Mouse (Mus musculus) kidney, postnatal 14 days (tissue): Measurements from ENCODE around the gene Tmco4.

ENCODE experiments used
- DNase-seq: peaks from one replicate; pipeline ENCODE4 v3.0.0; 2022; ENCODE audit warnings: mixed read lengths

The Tmco4 gene

DNA sequence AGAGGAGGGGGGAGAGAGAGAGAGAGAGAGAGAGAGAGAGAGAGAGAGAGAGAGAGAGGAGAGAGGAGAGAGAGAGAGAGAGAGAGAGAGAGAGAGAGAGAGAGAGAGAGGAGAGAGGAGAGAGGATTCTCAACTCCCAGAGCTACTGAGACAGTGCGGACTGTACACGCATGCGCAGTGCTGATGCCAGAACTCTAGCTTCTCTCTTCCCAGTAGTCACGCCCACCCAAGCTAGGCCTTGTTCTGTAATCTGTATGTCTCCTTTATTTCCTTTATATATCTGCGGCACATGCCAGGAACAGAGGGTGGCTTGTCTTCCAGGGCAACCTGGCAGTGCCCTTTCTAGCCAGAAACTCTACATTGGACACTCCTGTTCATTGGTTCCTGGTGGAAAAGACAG lies 92.1 kb downstream of the Tmco4 start:
- DNase-seq, result no peak

DNA sequence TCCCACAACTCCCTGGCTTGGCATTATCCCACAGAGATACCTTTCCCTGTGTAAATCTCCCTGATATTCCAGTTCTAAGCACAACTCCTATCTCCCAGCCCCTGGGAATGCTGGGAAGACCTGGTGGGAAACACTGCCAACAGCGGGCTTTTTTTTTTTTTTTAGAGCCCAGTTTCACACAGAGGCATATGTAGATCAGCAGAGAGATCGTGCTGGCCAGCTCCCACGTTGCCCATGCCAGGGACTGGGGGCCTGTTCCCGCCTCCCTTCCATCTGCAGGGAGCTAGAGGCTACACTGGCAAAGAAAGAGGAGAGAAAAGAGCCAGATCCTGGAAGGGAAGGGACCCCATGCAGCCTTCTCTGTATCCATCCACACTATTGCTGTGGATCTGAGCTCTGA lies 95.6 kb downstream of the Tmco4 start:
- no peak for DNase-seq

DNA sequence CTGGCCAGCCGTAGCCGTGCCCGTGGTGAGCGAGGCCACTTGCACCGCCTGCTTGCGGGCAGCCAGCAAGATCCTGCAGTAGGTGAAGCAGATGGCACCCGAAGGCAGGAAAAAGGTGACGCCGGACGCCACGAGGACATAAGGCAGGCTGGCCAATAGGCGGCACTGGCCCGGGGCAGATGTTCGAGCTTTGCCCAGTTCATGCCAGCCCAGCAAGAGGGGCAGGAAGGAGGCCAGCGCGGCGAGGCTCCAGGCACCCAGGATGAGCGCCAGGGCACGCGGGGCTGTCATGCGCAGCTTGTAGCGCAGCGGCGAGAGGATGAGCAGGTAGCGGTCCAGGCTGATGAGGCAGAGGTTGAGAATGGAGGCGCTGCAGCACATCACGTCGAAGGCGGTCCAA lies 101.4 kb downstream of the Tmco4 start:
- no peak for DNase-seq

DNA sequence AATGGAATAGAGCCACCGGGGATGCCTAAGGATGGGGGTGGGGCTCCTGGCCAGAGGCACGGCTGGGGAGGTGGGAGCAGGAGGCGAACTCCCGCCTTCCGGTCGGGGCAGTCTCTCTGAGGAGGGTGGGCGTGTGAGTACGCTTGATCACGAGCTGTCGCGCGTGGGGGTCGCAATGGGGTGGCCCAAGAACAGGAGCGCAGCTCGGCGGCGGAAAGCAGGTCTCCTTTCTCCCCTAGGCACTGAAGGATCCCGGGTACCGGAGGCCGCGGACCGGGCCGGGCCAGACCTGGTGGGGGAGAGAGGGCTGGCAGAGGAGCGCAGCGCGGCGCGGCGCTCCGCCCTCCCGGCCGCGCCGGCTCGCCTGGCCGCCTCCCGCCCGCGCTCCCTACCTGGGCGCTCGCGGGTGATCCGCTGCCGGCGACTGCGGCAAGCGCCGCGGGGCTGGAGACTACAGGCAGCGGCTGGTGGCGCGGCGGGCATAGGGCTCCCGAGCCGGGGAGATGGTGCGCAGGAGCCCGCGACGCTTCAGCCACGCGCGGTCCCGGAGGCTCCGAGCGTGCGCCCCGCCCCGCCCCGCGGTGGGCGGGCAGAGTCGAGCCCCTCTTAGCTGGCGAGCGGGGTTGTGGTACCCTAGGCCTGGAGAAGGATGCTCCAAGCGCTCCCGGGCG lies 102.5 kb downstream of the Tmco4 start, which contains the start of gene Htr6:
Gene Htr6 (minus strand): TSS at position 530 of the 671 bp plus-strand sequence.
- DNase-seq, result no peak

DNA sequence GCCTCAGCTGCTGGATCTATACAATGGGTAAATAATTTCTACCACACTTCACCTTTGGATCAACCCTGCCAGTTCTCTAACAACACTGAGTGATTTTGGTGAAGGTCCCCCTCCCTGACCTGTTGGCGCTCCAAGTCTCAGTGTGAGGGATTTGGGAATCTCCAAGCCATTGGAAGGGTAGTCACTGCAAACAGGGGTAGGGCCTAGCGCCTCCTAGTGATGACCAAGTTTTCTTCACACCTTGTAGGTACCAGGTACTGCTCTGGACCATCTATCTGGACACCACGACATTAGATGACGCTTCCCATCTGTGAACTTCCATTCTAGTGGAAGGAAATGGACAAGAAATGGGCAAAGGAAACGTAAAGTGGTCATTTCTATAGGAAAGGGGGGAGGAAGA lies 103.2 kb downstream of the Tmco4 start:
- DNase-seq, result no peak

DNA sequence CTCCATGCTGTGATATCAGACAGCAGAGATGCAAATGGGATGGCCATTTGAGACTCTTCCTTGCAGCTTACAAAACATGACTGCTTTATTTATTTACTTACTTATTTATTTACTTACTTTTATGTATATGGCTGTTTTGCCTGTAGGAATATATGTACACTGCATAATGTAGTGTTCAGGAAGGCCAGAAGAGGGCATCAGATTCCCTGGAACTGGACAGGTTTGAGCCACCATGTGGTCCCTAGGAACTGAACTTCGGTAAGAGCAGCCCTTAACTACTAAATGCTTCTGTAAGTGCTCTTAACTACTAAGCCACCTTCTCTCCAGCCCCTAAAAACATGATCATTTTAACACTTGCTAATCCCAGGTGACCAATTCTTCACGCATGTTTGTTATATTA lies 105.6 kb downstream of the Tmco4 start:
- peak; percentile 52 for DNase-seq

DNA sequence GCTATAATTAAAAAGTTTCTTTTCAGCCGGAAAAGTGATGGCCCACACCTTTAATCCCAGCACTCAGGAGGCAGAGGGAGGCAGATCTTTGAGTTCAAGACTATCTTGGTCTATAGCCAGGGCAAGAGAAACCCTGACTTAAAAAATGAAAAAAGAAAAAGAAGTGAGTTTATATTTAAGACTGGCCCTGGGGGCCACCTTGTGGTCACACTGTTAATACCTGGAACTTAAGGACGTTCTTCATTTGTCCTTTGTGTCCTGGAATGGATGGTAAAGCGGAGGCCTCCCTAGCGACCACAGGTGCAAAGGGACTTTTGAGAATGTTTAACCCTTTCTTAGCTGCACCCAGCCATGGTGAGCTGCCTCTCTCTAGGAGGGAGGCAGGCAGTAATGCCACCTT lies 106.0 kb downstream of the Tmco4 start:
- peak; percentile 43 for DNase-seq

DNA sequence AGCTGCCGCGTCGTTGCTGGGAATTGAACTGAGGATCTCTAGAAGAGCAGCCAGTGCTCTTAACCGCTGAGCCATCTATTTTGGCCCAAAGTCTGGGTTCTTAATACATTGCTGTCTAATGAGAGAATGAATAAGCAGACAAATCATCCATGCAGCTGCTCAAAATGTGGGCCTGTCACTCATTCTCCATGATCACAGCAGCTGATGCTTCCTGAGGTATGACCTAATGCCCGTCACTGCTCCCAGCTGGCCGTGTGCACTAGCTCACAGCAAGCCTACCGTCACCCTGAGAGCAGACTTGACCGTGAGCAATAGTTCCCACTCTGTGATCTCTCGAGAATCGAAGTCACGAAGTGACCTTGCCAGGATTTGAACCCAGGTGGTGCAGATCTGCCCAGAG lies 106.8 kb downstream of the Tmco4 start:
- DNase-seq, result no peak

DNA sequence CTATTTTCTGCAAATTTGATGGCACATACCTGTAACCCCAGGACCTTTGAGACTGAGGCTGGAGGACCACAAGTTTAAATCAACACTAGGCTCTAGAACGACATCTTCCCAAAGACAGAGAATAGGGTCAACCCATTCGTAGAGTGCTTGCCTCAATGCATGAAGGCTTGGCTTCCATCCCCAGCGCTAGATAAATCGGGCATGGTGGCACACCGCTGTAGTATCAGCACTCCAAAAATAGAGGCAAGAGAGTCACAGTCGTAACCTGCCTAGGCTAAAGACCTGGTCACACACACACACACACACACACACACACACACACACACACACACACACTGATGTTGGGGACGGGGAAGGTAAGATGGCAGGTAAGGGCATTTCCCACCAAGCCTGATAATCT lies 107.6 kb downstream of the Tmco4 start:
- no peak for DNase-seq

DNA sequence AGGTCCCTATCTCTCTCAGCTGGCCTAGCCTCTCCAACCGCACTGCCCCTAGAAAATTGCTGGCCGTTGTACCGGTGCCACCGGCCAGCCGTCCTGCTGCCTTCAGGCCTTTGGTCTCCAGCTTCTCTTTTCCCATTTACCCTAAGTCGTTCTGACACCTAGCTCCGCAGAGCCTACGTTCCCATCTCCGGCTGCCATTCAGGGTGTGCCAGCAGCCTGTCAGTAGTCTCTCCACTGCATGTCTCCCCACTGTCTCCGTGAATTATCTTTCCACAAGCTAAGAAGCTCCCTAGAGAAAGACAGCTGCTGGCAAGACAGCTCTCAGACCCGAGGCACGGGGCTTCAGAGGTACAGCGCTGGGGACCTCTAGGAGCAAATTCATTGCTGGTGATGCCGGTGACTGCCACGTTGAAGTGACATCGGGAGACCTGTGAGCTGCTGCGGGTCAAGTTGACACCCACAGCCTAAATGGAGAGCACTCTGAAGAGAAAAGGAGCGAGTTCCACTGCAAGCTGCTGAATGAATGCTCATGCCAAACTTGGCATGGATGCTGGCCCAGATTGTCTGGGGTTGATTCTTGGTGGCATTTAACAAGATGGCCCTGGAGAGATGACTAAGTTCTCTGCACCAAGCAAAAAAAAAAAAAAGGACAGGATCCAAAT lies 108.7 kb downstream of the Tmco4 start:
- DNase-seq, result no peak

DNA sequence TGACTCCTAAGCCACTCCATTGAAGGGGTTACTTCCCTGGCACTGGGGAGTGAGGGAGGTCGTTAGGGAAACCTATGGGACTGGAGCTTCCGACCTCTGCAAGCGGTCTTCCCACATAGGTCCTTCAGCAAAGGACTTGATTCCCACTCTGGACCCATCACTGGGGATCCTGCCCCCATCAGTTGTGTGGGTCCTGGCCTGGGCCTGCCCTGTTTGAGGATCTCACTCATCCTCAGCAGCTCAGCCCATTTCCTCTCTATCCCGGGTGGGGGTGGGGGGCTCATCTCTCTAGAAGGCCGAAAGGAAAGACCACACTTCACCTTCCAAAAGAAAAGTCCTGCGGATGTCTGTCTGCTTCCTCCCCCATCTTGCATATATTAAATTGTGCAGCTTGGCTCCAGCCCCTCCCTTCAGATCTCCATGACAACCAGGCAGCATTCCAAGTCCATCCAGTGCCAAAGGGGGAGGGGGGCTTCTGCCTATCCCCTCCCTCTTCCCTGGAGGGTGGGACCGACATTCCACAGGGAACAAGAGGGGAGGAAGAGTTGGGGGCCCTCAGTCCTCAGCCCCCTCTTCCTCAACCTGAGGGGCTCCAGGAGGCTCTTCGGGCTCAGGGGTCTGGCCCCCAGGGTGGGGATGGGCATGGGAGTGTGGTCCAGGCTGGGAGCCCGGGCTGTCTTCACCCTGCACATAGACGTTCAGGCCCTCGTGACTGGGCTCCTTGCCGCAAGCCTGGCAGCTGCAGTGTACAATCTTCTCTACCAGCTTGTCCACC lies 110.3 kb downstream of the Tmco4 start:
- DNase-seq, result peak; percentile 42

DNA sequence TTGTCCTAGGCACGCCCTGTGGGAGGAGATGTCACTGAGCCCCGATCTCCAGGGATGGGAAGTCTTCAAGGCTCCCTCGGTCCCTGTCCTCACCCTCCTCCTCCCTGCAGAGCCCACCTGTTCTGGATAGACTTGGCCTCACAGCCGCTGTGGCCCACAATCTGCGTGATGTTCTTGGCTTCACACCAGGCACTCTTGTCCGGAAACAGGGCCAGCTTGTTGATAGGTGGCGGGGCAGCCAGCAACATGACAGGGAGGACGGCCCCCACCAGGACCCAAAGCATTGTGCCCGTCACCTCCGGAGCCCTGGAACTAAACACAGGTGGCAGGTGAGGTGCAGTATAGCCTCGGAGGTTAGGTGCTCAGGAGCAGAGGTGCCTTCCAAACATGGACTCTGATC lies 112.6 kb downstream of the Tmco4 start:
- DNase-seq, result no peak

DNA sequence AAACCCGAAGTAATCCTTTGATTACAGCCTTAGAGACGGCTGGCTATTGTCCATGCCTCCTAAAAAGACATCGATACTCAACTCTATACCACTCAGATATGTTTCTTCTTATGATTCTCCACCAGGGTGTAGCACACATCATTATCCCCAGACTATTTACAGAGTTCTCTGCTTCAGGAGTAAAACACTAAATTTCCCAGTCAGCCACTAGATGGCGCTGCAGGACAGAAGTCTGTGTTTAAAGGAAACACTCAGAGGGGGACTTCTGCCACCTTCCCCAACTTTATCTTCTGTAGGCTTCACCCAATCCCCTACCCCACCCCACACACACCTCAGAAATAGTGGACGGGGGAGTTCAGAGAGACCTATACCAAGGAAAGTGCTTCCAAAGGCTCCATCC lies 113.3 kb downstream of the Tmco4 start:
- peak; percentile 88 for DNase-seq

DNA sequence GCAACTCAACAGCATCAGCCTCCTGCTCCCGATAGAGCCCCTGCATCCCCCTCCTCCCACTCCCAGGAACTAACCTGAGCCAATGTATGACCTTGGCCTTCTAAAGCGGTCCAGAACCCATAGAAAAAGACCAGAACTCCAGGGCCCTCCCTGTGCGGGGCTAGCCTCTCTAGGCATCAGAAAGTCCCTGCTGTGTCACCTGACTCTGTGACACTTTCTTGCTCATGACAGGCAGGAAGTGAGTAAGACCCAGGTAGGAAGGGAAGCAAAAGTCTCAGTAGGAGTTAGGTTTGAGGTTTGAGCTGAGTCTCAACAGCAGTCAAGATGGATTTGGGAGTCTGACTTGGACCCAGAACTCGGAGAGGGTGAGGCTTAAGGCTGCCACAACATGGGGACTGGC lies 114.3 kb downstream of the Tmco4 start:
- DNase-seq, result no peak

DNA sequence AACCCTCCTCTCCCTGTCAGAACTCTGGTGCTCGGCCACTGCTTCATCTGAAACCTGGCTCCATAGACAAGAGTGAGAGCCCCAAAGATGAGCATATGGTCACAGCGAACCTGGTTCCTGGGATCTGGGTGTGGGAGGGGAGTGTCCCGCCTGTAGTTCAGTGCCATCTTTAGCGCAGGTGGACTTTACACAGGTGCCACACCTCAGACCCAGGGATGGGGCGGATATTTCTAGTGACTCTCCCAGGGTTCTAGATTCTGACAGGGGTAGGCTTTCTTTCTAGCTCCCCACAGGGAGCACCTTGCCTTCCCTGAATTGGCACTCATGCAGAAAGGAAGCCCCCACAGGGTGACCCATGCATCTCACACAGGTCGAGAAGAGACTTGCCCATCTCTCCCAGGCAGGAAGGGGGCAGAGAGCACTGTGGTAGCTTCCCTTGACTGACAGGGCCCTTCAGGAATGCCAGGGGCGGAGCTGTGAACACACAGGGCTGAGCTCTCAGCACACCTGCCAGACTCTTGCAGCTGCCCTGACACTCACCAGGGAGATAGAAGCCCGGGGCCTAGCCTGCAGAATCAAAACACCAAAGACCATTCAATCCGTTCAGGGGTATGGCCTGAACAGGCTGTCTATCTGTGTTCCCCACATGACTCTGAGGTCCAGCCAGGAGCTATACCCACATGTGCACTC lies 116.4 kb downstream of the Tmco4 start:
- peak; percentile 45 for DNase-seq

DNA sequence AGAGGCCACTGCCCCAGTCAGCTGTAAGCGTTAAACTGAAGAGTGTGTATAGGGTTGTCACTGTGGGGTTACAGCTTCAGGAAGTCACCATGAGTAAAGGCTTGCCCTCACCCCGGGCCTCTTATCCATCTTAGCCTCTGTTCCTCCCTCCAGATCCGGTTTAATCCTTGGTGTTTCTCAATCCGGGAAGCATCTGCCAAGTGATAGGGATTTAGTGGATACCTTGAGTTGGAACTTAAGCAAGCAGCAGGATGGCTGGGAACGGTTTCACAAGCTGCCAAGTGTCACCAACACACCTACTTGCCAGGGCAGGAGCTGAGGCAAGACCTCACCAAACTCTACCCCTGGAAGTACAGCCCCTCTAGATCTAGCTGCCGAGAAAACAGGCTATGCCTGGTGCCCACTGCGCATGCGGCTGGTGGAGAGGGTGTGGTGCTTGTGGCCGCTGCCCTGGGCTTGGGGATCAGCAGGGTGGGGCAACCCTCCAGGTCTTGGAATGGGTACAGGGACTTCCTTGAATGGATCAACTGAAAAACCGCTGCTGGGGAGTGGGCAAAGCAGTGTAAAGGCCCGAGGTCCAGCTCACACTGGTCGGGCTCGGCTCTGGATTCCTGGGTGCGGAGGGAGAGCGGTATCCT lies 117.7 kb downstream of the Tmco4 start:
- no peak for DNase-seq

DNA sequence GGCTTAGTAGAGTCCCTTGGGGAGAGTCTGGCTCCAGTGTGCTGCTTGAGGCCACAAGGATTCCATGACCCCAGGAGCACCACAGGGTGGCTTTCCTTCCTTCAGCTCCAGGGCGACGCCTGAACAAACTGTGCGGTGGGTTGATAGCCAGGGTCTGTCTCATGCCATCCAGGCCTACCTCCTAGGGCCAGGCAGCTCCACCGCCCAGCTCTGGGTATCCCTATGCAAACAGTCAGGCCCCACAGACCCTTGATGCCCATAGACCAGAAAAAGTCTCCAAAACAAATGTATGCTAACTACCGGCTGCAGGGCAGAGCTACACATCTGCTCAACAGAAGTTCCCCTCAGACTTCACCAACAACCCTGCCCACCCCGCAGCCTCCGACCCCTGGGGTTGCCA lies 118.4 kb downstream of the Tmco4 start:
- DNase-seq, result no peak

DNA sequence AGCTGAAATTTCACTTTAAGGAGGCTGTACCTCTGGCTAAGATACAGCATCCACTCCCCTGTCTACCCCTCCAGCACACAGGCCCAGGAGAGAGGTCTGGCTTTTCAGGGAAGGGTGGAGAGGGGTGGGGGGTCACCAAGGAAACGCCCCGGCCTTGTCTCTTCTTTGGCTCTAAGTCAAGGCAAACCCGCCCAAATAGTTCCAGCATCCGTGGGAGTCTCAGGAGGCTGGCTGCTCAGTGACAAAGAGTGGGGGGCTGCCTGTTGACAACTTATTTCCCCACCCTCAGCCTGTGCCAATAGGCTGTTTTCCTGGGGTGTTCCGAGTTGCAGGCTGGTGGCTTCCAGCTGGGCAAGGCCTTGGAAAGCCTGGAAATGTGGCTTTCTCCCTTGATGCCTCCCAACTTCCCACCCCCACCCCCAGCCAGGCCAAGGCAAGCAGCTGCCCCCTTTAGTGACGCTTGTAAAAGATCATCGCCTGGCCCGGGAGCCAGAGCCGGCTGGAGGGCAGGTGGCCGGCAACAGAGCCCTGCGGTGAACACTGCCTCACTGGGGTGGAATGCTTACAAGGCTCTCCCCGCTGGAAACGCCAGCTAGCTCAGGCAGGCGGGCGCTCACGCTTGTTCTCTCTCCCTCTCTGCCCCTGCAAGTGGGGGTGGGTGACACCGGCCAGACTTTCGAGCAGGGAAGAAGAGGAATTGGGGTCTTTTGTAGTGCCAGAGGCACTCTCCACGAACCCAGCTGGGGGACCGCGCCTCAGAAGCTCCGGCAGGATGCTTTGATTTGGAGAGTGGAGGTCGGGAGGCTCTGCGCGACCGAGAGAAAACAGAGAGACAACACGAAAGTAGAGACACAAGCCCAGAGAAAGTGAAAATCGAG lies 119.0 kb downstream of the Tmco4 start:
- peak; percentile 32 for DNase-seq

DNA sequence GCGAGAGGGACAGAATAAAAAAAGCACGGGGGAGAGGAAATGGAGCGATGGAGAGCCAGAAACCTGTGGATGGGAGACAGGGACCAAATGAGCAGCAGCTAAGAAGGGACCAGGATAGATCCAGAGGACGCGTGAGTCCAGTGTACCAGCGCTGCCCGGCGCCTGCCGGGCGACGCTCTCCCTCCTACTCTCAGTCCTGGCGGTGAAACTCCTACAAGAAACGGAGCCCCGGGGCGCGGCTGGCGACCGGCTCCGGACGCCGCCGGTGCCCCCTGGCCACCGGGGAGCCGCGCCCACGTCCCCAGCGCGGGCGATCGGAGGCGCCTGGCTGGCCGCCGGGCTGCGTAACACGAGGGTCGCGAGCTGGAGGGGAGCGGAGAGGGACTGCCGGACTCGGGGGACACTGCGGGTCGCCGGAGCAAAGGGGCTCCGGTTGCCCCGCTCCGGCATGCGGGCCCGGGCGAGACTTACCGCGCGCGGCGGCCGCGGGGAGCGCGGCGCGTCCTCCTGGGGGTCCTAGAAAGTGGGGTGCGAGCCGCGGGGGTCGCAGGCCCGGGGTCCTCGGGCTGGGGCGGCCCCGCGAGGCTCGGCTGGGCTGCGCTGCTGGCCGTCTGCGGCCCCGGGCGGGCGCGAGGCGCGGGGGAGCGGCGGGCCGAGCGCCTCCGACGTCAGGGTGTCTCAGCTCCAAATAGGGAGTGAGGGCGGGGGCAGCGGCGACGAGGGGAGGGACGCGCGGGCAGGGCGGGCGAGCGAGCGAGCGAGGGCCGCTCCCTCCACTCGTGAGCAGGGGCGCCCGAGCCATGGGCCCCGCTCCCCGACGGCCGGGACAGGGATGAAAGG lies 119.9 kb downstream of the Tmco4 start, which contains the start of gene Nbl1:
Gene Nbl1 (minus strand): TSS at position 638 of the 840 bp plus-strand sequence.
- DNase-seq, result peak; percentile 81

DNA sequence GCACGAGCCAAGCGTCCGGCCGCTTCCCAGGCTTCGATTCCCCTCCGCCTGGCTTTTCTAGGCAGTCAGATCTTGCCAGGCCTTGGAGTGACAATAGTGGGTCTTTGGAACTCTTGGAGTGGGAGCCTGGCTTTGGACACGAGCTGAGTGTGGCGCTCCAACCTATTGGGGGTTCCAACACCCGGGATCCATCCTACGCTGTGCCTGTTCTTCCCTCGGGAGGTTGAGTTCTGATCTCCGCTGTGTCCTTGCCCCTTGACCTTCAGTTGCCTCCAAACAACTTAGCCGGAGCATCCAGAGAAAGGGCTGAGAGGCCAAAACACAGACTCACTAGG lies 120.5 kb downstream of the Tmco4 start:
- DNase-seq, result no peak

DNA sequence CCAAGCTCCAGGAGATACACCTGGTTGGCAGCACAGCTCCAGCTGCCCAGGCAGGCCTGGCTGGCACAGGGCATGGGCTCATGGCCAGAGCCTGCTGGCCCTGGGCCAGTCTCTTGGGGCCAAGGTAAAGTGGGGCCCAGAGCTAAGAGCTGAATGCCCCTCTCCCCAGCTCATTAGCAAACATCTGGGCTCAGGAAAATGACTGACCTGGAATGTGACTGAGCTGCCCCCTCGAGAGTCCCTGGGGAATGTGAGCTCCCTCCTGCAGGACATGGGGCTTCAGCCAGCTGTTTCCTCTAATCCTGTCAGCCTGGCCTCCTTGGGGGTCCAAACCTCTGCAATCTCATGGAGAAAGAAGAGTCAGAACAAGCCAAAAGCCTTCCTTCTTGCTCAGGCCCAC lies 122.7 kb downstream of the Tmco4 start:
- DNase-seq, result peak; percentile 82
